Mouse (Mus musculus) cerebellum, adult 11-12 months (tissue): Measurements from ENCODE around the gene Wdr76.
"Not testable (repeated sequence)": the region's sequence is repeated elsewhere in the genome, so short reads cannot be mapped to it uniquely, and the experiment has no call there.

Source experiments
- DNase-seq: peaks from one replicate; pipeline ENCODE4 v3.0.0; 2022

Gene Wdr76

GRCm38 (mm10) chr2:121522006-121522405, 15.5 kb downstream of the Wdr76 start:
- DNase-seq: no peak

- DNase-seq: not testable (repeated sequence)
Measured at GRCm38 (mm10) chr2:121522830-121523229, 16.3 kb downstream of the Wdr76 start.

- no peak for DNase-seq
Measured at GRCm38 (mm10) chr2:121525056-121525455, 18.5 kb downstream of the Wdr76 start.

GRCm38 (mm10) chr2:121544829-121545228, 38.3 kb downstream of the Wdr76 start:
- DNase-seq: no peak

GRCm38 (mm10) chr2:121549630-121550029, 43.1 kb downstream of the Wdr76 start:
- no peak for DNase-seq

- DNase-seq: peak; percentile 28
Measured at GRCm38 (mm10) chr2:121551271-121551670, 44.7 kb downstream of the Wdr76 start.

- DNase-seq: no peak
Measured at GRCm38 (mm10) chr2:121563117-121563516, 56.6 kb downstream of the Wdr76 start.

GRCm38 (mm10) chr2:121565911-121566310, 59.4 kb downstream of the Wdr76 start:
- DNase-seq: no peak

- no peak for DNase-seq
Measured at GRCm38 (mm10) chr2:121570049-121570448, 63.5 kb downstream of the Wdr76 start.

GRCm38 (mm10) chr2:121570999-121571655, 64.6 kb downstream of the Wdr76 start:
- DNase-seq: no peak

GRCm38 (mm10) chr2:121571780-121572179, 65.3 kb downstream of the Wdr76 start:
- DNase-seq: peak; percentile 78

- DNase-seq: no peak
Measured at GRCm38 (mm10) chr2:121574066-121574630, 67.6 kb downstream of the Wdr76 start.

- no peak for DNase-seq
Measured at GRCm38 (mm10) chr2:121575741-121576201, 69.2 kb downstream of the Wdr76 start.

GRCm38 (mm10) chr2:121582809-121583376, 76.4 kb downstream of the Wdr76 start:
- peak; percentile 44 for DNase-seq

- peak; percentile 70 for DNase-seq
Measured at GRCm38 (mm10) chr2:121583468-121584116, 77.1 kb downstream of the Wdr76 start.

GRCm38 (mm10) chr2:121584705-121585104, 78.2 kb downstream of the Wdr76 start:
- no peak for DNase-seq

GRCm38 (mm10) chr2:121587523-121588308, 81.2 kb downstream of the Wdr76 start:
- DNase-seq: peak; percentile 80

GRCm38 (mm10) chr2:121588309-121588694, 81.8 kb downstream of the Wdr76 start:
- DNase-seq: peak; percentile 36

- DNase-seq: no peak
Measured at GRCm38 (mm10) chr2:121594131-121594530, 87.6 kb downstream of the Wdr76 start.
